Mouse (Mus musculus) mesoderm, embryonic 11.5 days (tissue): ENCODE measurements around the gene Myl12a.
A peak's percentile ranks its signal among the peaks of the same experiment; 100 is the strongest.
"Not testable (repeated sequence)": the region's sequence is repeated elsewhere in the genome, so short reads cannot be mapped to it uniquely, and the experiment has no call there.

Source experiments
- DNase-seq: peaks from one replicate; pipeline ENCODE4 v3.0.0-alpha.2; 2012; ENCODE audit warnings: low read depth, low spot score

The Myl12a gene

GRCm38 (mm10) chr17:70989991-70990390, 12.7 kb downstream of the Myl12a start:
- DNase-seq: no peak

GRCm38 (mm10) chr17:70989430-70989829, 13.2 kb downstream of the Myl12a start:
- no peak for DNase-seq

- no peak for DNase-seq
Observed at GRCm38 (mm10) chr17:70988337-70988767, 14.3 kb downstream of the Myl12a start.

- no peak for DNase-seq
Observed at GRCm38 (mm10) chr17:70986831-70987660, 15.6 kb downstream of the Myl12a start.

GRCm38 (mm10) chr17:70986355-70986740, 16.3 kb downstream of the Myl12a start:
- no peak for DNase-seq

GRCm38 (mm10) chr17:70985501-70986354, 16.9 kb downstream of the Myl12a start:
- no peak for DNase-seq

- no peak for DNase-seq
Observed at GRCm38 (mm10) chr17:70979345-70980223, 23.1 kb downstream of the Myl12a start.

DNA sequence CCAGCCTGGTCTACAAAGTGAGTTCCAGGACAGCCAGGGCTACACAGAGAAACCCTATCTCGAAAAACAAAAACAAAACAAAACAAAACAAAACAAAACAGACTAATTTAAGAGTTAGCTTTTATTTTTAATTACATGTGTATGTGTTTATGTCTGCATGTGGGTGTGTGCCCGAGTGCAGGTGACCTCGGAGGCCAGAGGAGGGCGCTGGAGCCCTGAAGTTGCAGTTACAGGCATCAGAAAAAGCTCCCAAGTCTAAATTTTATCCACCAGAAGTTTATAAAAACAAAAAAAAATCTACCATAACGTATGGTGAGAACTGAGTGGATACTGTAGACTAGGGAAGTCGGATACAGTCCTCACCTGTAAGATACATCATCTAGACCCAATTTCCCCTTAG, 24.9 kb downstream of the Myl12a start:
- DNase-seq: no peak

DNA sequence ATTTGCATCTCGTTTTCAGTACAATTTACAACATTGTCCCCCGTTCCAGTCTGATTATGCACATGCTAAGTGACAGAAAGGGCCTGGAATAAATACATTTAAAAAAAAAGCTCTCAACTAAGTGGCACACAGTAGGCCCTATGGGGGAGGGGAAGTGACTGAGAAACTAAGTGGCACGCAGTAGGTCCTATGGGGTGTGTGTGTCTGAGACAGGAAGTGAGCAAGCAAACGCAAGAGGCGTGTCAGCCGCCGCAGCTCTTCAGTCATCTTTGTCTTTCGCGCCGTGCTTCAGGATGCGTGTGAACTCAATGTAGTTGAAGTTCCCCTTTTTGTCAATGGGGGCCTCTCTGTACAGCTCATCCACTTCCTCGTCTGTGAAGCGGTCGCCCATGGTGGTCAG, 28.6 kb downstream of the Myl12a start:
- not testable (repeated sequence) for DNase-seq

DNA sequence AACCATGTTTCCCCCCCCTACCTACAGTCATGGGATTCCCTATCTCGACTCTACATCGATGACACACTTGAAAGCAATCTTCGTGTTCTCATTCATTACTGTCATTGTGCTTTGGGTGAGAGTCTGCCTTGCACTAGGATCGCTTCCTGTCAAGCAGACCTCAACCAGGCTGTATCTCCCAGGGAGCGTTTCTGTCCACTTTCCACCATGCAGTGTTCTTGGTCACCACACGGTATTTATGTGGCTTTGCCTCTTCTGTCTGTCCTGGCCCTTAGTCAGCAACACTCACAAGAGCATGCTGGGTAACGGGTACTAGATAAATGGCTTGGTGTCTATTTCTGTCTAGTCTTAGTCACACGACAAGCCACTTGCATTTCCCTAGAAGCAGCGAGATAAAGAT, 29.3 kb downstream of the Myl12a start:
- DNase-seq: no peak

DNA sequence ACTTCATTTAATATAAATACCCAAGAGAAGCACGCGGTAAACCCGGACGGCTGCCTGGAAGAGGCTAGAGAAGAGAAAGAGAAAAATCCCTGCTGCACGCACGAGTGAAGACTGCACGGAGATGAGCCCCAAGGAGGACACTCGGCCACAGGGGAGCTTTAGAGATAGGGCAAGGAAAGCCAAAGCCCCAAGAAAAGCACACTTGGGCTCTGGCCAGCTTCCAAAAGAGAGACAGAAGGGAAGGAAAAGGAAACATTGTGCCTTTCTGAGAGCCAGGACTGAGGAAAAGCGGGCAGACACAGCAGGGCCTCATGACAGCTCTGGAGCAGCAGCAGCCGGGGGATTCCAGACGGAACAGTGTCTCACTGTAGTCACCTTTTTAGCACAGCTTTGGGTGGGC, 31.5 kb downstream of the Myl12a start:
- no peak for DNase-seq

DNA sequence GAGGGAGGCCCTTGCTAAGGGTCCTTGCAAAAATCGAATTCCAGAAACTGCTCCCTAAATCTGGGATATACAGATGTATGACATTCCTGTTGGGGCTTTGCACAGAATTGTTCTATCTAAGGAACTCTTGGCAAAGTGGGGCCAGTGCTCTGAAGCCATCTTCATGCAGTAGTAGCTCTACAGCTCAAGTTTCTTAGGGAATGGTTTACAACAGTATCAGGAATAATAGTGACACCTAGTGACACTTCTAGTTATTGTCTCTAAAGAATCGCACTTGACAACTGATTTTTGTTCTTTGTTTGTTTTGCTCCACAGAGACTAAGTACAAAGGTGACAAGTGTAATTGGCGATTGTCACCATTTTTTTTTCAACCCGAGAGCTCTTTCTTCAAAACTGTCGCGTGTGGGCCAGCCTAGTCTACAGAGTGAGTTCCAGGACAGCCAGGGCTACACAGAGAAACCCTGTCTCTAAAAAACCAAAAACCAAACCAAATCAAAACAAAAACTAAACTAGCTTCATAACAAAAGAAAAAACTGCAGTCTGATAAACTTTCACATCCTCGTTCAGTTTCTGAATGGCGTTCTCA, 34.0 kb downstream of the Myl12a start:
- DNase-seq: peak; percentile 45

- no peak for DNase-seq
Observed at GRCm38 (mm10) chr17:70967646-70968045, 35.0 kb downstream of the Myl12a start.

DNA sequence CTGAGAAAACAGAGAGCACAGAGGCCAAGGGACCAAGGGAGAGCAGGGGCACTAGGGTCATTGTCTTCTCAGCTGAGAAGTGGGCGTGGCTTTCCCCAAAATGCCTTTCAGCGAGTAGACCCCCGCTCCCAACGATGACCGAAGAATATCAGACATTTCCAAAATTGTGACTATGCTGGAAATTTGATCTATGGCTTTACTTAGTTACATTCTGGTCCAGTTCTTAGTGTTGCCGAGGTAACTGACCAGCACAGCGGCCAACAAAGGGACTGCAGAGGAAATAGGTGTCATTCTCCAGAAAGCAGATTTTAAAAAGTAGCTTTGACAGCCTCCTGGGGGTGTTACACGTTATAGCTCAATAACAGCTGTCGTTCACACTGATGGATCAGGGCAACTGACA, 35.5 kb downstream of the Myl12a start:
- peak; percentile 31 for DNase-seq

- DNase-seq: no peak
Observed at GRCm38 (mm10) chr17:70966126-70966525, 36.6 kb downstream of the Myl12a start.

DNA sequence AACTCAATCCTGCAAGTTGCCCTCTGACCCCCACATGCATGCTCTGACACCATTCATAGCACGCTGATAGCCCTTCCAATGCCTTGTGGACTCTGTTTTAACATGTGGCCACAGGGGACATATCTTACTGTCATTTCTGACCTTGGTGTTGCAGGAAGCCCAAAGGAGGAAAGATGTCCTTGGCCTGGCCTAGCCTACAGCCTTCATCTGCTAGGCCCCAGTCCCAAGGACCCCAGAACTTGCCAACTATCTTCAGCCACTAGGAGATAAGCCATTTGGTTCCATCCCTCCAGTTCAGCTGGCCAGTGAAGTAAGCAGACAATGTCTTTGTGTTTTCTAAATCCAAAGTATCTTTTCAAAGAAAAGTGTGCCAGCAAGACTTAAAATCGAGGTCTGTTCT, 37.4 kb downstream of the Myl12a start:
- no peak for DNase-seq

DNA sequence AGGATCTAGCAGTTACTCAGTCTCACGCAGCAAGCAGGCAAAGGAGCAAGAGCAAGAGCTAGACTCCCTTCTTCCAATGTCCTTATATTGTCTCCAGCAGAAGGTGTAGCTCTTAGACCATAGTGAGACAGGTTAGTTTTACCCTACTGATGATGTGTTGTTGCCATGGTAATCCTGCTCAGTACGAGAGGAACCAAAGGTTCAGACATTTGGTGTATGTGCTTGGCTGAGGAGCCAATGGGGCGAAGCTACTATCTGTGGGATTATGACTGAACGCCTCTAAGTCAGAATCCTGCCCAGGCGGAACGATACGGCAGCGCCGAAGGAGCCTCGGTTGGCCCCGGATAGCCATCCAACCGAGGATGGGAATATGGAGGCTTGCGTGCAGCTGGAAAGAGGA, 39.1 kb downstream of the Myl12a start:
- DNase-seq: peak; percentile 85

DNA sequence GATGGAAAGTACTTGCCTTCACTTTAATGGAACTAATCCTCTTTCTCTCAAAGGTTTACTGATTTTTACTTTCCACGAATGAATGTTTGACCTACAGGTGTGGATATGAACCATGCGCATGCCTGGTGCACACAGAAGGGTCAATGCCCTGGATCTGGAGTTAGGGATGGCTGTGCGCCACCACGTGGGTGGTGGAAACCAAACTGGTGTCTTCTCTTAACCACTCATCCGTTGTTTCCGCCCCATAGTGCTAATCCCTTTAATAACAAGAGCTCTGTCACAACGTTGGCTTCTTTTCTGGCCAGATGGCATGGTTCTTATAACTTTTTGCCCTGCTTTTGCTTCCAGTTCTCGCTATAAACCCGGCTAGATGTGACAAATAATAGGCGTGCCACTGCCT, 51.4 kb downstream of the Myl12a start:
- no peak for DNase-seq

DNA sequence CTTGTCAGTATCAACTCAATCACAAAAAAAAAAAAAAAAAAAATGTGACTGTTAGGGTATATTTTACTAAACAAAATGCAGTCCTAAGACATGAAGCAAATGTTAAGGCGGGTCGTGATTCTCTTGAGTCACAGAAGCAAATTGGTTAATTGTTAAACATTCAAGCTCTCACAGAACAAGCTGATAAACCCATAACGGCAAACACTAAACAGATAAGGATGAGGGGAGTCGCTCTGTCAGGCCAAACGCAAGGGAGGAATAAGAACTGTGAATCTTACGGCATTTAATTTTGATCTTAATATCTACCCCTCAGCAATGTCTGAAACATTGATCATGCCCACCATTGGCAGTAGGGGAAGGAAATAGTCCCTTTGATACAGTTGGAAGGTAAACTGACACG, 53.5 kb downstream of the Myl12a start:
- DNase-seq: no peak

GRCm38 (mm10) chr17:70948721-70949120, 54.0 kb downstream of the Myl12a start:
- no peak for DNase-seq

GRCm38 (mm10) chr17:70943779-70944178, 58.9 kb downstream of the Myl12a start:
- DNase-seq: no peak
